Mouse (Mus musculus) kidney, postnatal 10 days (tissue): ENCODE measurements around the gene Aplnr.
A peak's percentile ranks its signal among the peaks of the same experiment; 100 is the strongest.

ENCODE experiments used
- DNase-seq: peaks from one replicate; pipeline ENCODE4 v3.0.0; 2021; ENCODE audit warnings: mixed read lengths

Gene Aplnr

GRCm38 (mm10) chr2:85136089-85136488 is at the start of gene Aplnr:
Aplnr (plus strand) TSS chr2:85136225.
- peak; percentile 76 for DNase-seq

- DNase-seq: peak; percentile 64
Measured at GRCm38 (mm10) chr2:85088716-85089646, 47.0 kb upstream of the Aplnr start.

- DNase-seq: no peak
Measured at GRCm38 (mm10) chr2:85091325-85091724, 44.7 kb upstream of the Aplnr start.

GRCm38 (mm10) chr2:85093376-85093775 is 42.6 kb upstream of the Aplnr start:
- peak; percentile 1 for DNase-seq

- DNase-seq: peak; percentile 2
Measured at GRCm38 (mm10) chr2:85095906-85096305, 40.1 kb upstream of the Aplnr start.

- DNase-seq: peak; percentile 4
Measured at GRCm38 (mm10) chr2:85098014-85098413, 38.0 kb upstream of the Aplnr start.

- peak; percentile 80 for DNase-seq
Measured at GRCm38 (mm10) chr2:85098824-85099511, 37.1 kb upstream of the Aplnr start.

- DNase-seq: no peak
Measured at GRCm38 (mm10) chr2:85103201-85103600, 32.8 kb upstream of the Aplnr start.

- no peak for DNase-seq
Measured at GRCm38 (mm10) chr2:85105426-85106013, 30.5 kb upstream of the Aplnr start.

- no peak for DNase-seq
Measured at GRCm38 (mm10) chr2:85106068-85106790, 29.8 kb upstream of the Aplnr start.

GRCm38 (mm10) chr2:85106941-85107340 is 29.1 kb upstream of the Aplnr start:
- no peak for DNase-seq

- no peak for DNase-seq
Measured at GRCm38 (mm10) chr2:85110288-85110875, 25.6 kb upstream of the Aplnr start.

GRCm38 (mm10) chr2:85123187-85123868 is 12.7 kb upstream of the Aplnr start:
- DNase-seq: peak; percentile 64

GRCm38 (mm10) chr2:85123869-85124535 is 12.0 kb upstream of the Aplnr start:
- DNase-seq: peak; percentile 85

- DNase-seq: peak; percentile 64
Measured at GRCm38 (mm10) chr2:85129496-85129971, 6.5 kb upstream of the Aplnr start.

- DNase-seq: no peak
Measured at GRCm38 (mm10) chr2:85131226-85131625, 4.8 kb upstream of the Aplnr start.

- peak; percentile 53 for DNase-seq
Measured at GRCm38 (mm10) chr2:85131724-85132123, 4.3 kb upstream of the Aplnr start.

GRCm38 (mm10) chr2:85132204-85132603 is 3.8 kb upstream of the Aplnr start:
- peak; percentile 20 for DNase-seq

- peak; percentile 18 for DNase-seq
Measured at GRCm38 (mm10) chr2:85135099-85135498, 926 bp upstream of the Aplnr start.

GRCm38 (mm10) chr2:85136831-85137520 is 951 bp downstream of the Aplnr start:
- peak; percentile 24 for DNase-seq
